Mouse (Mus musculus): Measurements from ENCODE around the gene Pnlip. TPM values are rescaled to one million over a fixed set of nuclear protein-coding genes. Genes with fewer than 3 reads are reported as not detected.

Pnlip gene
- polyA plus RNA-seq, 1 experiment = 0.08 TPM

DNA sequence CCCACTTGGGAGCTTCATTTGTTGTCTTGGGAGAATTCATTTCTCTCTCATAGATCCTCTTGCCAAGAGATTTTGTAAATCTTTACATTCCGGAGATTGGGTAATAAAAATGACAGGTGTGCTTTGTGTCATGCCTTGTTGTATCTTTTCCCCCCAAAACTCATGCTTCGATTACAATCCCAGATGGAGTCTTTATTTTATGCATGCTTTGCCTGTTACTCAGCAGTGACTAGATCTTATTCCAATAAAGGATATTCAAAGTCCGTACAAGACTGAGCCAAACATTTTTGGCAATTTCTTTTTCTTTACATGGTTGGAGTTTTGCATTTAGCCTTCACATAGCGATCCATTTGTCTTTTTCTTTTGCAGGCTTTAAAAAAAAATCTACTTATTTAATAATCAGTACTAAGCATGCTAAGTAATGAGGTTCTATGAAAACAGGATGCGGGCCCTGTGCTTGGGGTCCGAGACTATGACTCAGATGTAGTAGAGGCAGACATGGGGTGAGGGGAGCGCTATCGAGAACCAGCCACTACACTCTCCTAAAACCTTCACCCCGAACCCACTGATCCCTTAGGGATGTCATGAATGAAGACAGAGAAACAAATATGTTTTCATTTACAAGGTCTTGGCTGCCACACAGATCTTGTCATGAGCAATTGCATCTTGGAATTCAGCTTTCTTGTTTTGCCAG, 26.9 kb upstream of the Pnlip start:
- DNase-seq = no peak

DNA sequence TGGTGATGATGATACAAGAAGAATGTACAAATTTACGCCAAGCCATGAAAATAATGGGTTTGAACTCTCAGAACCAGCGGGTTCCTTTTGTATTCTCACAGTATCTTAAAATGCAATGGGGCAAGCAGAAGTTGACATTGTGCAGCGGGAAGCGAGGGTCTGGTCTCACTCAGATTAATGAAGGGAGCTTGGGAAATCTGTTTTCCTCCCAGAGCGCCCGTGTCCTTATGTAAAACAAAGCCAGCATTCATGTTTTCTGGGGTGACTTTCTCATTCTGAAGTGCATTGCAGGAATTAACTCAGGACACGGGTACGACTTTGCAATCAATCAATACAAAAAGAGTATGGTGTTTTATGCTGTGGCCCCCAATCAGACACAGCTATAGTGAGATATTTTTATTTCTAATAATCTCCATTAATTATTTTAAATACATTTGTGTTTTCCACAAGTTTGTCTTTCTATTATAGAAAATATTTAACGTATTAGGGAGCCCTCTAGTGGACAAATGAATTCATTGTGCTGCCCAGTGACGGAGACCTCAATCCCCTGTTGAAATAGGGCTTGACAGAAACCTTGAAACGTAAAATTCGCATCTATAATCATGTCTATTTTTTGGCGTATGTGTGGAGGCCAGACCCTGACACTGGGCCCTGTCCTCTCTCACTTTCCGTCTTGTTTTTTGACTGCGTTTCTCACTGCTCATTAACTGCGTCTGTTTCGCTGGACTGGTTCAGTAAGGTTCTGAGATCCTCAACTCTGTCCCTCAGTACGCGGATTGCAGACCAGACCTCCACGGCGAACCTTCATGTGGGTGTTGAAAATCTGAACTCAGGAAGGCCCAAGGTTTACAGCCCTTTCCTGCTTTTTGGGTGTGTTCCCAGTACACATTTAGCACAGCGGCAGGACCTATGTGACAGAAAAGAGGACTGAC, 24.6 kb upstream of the Pnlip start:
- Histone ChIP-seq H3K27ac (ENCODE audit: control insufficient read depth, insufficient read depth, low read length) (no peak overlapping the region), H3K36me3 (ENCODE audit: control insufficient read depth, insufficient read depth, low read length) (no peaks in the 10 kb centered on the region), H3K4me3 (ENCODE audit: control insufficient read depth, insufficient read depth, low read length) (no peak overlapping the region), H3K27me3 (ENCODE audit: control insufficient read depth, insufficient read depth, low read length) (no peaks in the 10 kb centered on the region), H3K4me1 (replicated peaks; ENCODE audit: control insufficient read depth, insufficient read depth, low read length) (no peaks in the 10 kb centered on the region)
- TF ChIP-seq CTCF (IDR thresholded peaks at IDR 0.05; ENCODE audit: borderline replicate concordance, control insufficient read depth, extremely low read depth, insufficient read depth, low read length, poor library complexity) (no peak), POLR2A (IDR thresholded peaks at IDR 0.05; ENCODE audit: control insufficient read depth, extremely low read depth, insufficient read depth, low read length, poor library complexity) (no peak)
- WGBS = 58% methylated on average over 22 of the region's 22 CpGs
- DNase-seq = no peak

More for the DNA sequence above, 26.9 kb upstream of the Pnlip start:
- H3K4me3 ChIP-seq (ENCODE audit: control insufficient read depth, insufficient read depth, low read length) = no peak overlapping the region
- 93% methylated on average over 9 of the region's 9 CpGs for WGBS
- no peak overlapping the region for H3K27ac ChIP-seq (ENCODE audit: control insufficient read depth, insufficient read depth, low read length)
- no peaks in the 10 kb centered on the region for H3K27me3 ChIP-seq (ENCODE audit: control insufficient read depth, insufficient read depth, low read length)
- TF ChIP-seq CTCF (IDR thresholded peaks at IDR 0.05; ENCODE audit: borderline replicate concordance, control insufficient read depth, extremely low read depth, insufficient read depth, low read length, poor library complexity) (no peak), POLR2A (IDR thresholded peaks at IDR 0.05; ENCODE audit: control insufficient read depth, extremely low read depth, insufficient read depth, low read length, poor library complexity) (no peak)
- no peaks in the 10 kb centered on the region for H3K4me1 ChIP-seq (replicated peaks; ENCODE audit: control insufficient read depth, insufficient read depth, low read length)
- no peaks in the 10 kb centered on the region for H3K36me3 ChIP-seq (ENCODE audit: control insufficient read depth, insufficient read depth, low read length)

DNA sequence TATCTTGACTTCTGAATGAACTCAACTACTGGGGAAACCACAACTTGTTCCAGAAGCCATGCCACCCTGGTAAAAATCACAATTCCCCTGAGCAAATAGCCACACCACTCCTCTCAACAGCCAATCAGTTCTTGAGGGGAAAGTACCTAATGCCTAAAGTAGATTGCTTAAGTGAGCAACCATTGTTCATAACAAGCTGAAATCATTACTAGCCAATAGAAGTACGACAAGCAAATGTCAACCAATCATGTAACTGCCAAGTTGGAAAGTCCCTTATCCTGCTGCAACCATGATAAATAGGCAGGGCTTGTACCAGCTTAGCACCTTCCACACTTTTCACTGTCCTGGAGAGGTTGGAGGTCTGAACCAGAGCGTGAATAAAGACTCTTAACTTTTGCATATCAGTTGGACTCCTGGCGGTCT, 22.9 kb upstream of the Pnlip start:
- no peaks in the 10 kb centered on the region for H3K27me3 ChIP-seq (ENCODE audit: control insufficient read depth, insufficient read depth, low read length)
- no peaks in the 10 kb centered on the region for H3K36me3 ChIP-seq (ENCODE audit: control insufficient read depth, insufficient read depth, low read length)
- no peak for TF ChIP-seq CTCF (IDR thresholded peaks at IDR 0.05; ENCODE audit: borderline replicate concordance, control insufficient read depth, extremely low read depth, insufficient read depth, low read length, poor library complexity)
- TF ChIP-seq POLR2A (IDR thresholded peaks at IDR 0.05; ENCODE audit: control insufficient read depth, extremely low read depth, insufficient read depth, low read length, poor library complexity) = no peak
- 89% methylated on average over 3 of the region's 3 CpGs for WGBS
- no peaks in the 10 kb centered on the region for H3K4me1 ChIP-seq (replicated peaks; ENCODE audit: control insufficient read depth, insufficient read depth, low read length)
- DNase-seq = no peak
- no peak overlapping the region for H3K27ac ChIP-seq (ENCODE audit: control insufficient read depth, insufficient read depth, low read length)
- no peak overlapping the region for H3K4me3 ChIP-seq (ENCODE audit: control insufficient read depth, insufficient read depth, low read length)

DNA sequence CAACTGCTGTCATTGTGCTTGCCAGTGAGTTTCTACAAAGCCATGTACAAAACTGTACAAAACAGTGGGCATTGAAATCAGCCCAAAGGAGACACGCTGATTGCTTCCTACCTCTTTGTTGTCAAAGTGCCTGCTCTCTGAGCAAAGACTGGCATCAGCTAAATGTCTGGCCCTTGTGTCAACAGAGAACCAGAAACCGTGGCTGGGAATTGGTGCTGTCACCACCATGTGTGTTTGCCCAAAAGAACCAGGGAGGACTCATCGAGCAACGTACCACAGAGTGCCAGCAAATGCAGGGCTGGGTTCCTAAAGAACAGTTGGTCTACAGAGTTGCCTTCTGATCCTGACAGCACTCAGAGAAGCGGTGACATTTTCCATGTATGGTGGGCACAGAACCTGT, 2.3 kb upstream of the Pnlip start:
- H3K27ac ChIP-seq (ENCODE audit: control insufficient read depth, insufficient read depth, low read length) = no peak overlapping the region
- TF ChIP-seq POLR2A (IDR thresholded peaks at IDR 0.05; ENCODE audit: control insufficient read depth, extremely low read depth, insufficient read depth, low read length, poor library complexity) (no peak), CTCF (IDR thresholded peaks at IDR 0.05; ENCODE audit: borderline replicate concordance, control insufficient read depth, extremely low read depth, insufficient read depth, low read length, poor library complexity) (no peak)
- WGBS = 91% methylated on average over 5 of the region's 5 CpGs
- H3K4me1 ChIP-seq (replicated peaks; ENCODE audit: control insufficient read depth, insufficient read depth, low read length) = no peaks in the 10 kb centered on the region
- DNase-seq = no peak
- H3K4me3 ChIP-seq (ENCODE audit: control insufficient read depth, insufficient read depth, low read length) = no peak overlapping the region
- H3K27me3 ChIP-seq (ENCODE audit: control insufficient read depth, insufficient read depth, low read length) = no peaks in the 10 kb centered on the region
- no peaks in the 10 kb centered on the region for H3K36me3 ChIP-seq (ENCODE audit: control insufficient read depth, insufficient read depth, low read length)

DNA sequence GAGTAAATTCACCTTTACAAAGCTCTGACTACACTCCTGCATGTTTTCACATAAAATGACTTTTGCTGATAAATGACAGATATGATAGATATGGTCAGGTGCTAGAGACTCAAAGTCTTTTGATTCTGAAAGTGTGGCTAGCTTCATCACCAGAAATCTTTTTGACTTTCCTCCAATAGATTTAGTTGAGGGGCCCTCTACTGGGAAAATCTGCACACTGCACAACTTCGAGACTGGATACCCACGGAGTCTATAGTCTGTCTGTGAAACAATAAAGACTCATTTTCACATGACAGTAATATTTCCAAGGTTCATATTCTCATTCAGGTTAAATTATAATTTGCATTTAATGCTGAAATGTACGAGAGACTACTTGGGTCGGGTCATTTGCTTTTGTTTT, 9.8 kb downstream of the Pnlip start:
- Histone ChIP-seq H3K36me3 (ENCODE audit: control insufficient read depth, insufficient read depth, low read length) (no peaks in the 10 kb centered on the region), H3K4me1 (replicated peaks; ENCODE audit: control insufficient read depth, insufficient read depth, low read length) (no peaks in the 10 kb centered on the region), H3K4me3 (ENCODE audit: control insufficient read depth, insufficient read depth, low read length) (no peak overlapping the region), H3K27ac (ENCODE audit: control insufficient read depth, insufficient read depth, low read length) (no peak overlapping the region), H3K27me3 (ENCODE audit: control insufficient read depth, insufficient read depth, low read length) (no peaks in the 10 kb centered on the region)
- DNase-seq = no peak
- WGBS = 57% methylated on average over 4 of the region's 4 CpGs
- TF ChIP-seq CTCF (IDR thresholded peaks at IDR 0.05; ENCODE audit: borderline replicate concordance, control insufficient read depth, extremely low read depth, insufficient read depth, low read length, poor library complexity) = no peak
- TF ChIP-seq POLR2A (IDR thresholded peaks at IDR 0.05; ENCODE audit: control insufficient read depth, extremely low read depth, insufficient read depth, low read length, poor library complexity) = no peak

DNA sequence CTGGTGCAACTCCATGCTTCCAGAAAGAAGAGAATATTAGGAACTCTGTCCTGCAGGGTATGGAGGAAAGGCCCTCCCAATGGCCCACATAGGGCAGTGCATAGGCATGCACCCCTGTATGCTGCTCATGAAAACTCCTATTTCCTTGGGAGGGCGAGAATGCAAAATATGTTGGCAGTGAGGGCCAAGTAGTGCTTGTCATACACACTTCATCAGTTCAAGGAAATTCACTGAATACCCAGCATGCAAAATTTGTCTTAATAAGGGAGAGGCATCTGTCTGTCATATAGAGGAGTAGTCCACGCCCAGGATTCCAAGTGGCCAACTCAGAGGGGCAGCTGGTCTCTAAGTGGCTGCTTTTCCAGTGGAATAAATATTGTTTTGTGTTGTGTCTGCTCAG, 11.0 kb downstream of the Pnlip start:
- Histone ChIP-seq H3K36me3 (ENCODE audit: control insufficient read depth, insufficient read depth, low read length) (no peaks in the 10 kb centered on the region), H3K27ac (ENCODE audit: control insufficient read depth, insufficient read depth, low read length) (no peak overlapping the region), H3K4me1 (replicated peaks; ENCODE audit: control insufficient read depth, insufficient read depth, low read length) (no peaks in the 10 kb centered on the region), H3K27me3 (ENCODE audit: control insufficient read depth, insufficient read depth, low read length) (no peaks in the 10 kb centered on the region), H3K4me3 (ENCODE audit: control insufficient read depth, insufficient read depth, low read length) (no peak overlapping the region)
- 82% methylated on average over 2 of the region's 2 CpGs for WGBS
- TF ChIP-seq POLR2A (IDR thresholded peaks at IDR 0.05; ENCODE audit: control insufficient read depth, extremely low read depth, insufficient read depth, low read length, poor library complexity) (no peak), CTCF (IDR thresholded peaks at IDR 0.05; ENCODE audit: borderline replicate concordance, control insufficient read depth, extremely low read depth, insufficient read depth, low read length, poor library complexity) (no peak)
- no peak for DNase-seq
